Comparison of ENCODE assay signal across 8 mouse cellular contexts in genomic region chr8:124662446-124663111, GRCm38 (mm10). TPM values are rescaled to one million over a fixed set of nuclear protein-coding genes. Genes with fewer than 3 reads are reported as not detected.
DNase-seq lines count a peak whose midpoint lies in the region; ATAC-seq and TF ChIP-seq lines count a peak whose summit lies in the region.

No protein-coding gene starts in this region.

- H3K4me2 ChIP-seq in lung, postnatal 0 days (replicated peaks; ENCODE audit: low read depth, low read length), result peak overlapping the region; percentile 90
- peak overlapping the region; percentile 91 for H3K4me2 ChIP-seq in forebrain, embryonic 16.5 days (ENCODE audit: low read length)
- H3K4me2 ChIP-seq in limb, embryonic 13.5 days (replicated peaks), result peak overlapping the region; percentile 88
- H3K4me2 ChIP-seq in neural tube, embryonic 14.5 days (ENCODE audit: low read depth, low read length), result peak overlapping the region; percentile 73

- no peaks in the 10 kb centered on the region for H3K36me3 ChIP-seq in lung, postnatal 0 days (ENCODE audit: insufficient read depth, low read length)
- peaks cover 2% of the 10 kb centered on the region; the same call in 1 of the 2 replicates for H3K36me3 ChIP-seq in forebrain, embryonic 16.5 days (ENCODE audit: control insufficient read depth, insufficient read depth)
- H3K36me3 ChIP-seq in limb, embryonic 13.5 days, result peaks cover 6% of the 10 kb centered on the region
- H3K36me3 ChIP-seq in neural tube, embryonic 14.5 days (ENCODE audit: control insufficient read depth, insufficient read depth, low read length), result no peaks in the 10 kb centered on the region

- H3K27me3 ChIP-seq in lung, postnatal 0 days (replicated peaks; ENCODE audit: insufficient read depth, low read length), result no peaks in the 10 kb centered on the region
- no peaks in the 10 kb centered on the region for H3K27me3 ChIP-seq in forebrain, embryonic 16.5 days (replicated peaks; ENCODE audit: control insufficient read depth, insufficient read depth, low read length)
- no peaks in the 10 kb centered on the region for H3K27me3 ChIP-seq in limb, embryonic 13.5 days
- no peaks in the 10 kb centered on the region for H3K27me3 ChIP-seq in neural tube, embryonic 14.5 days (ENCODE audit: control insufficient read depth, insufficient read depth, low read length)

- no peak for TF ChIP-seq EP300 in lung, postnatal 0 days (IDR thresholded peaks at IDR 0.05)

- no peak for TF ChIP-seq CTCF in lung, postnatal 0 days (IDR thresholded peaks at IDR 0.05)

- peak; percentile 15 for DNase-seq in lung, postnatal 0 days (ENCODE audit: low spot score)
- no peak for DNase-seq in lung, postnatal 10 days
- DNase-seq in brain, adult 2 months (ENCODE audit: low read depth, low spot score), result peak; percentile 29
- DNase-seq in ovary, postnatal 10 days (ENCODE audit: low spot score), result no peak
- DNase-seq in adrenal gland, postnatal 10 days, result no peak

- peaks cover 27% of the 10 kb centered on the region; the same call in 1 of the 2 replicates for H3K4me1 ChIP-seq in lung, postnatal 0 days (ENCODE audit: insufficient read depth, low read depth, low read length)
- peaks cover 44% of the 10 kb centered on the region for H3K4me1 ChIP-seq in forebrain, embryonic 16.5 days (replicated peaks; ENCODE audit: control insufficient read depth, insufficient read depth, low read length)
- peaks cover 49% of the 10 kb centered on the region for H3K4me1 ChIP-seq in limb, embryonic 13.5 days
- peaks cover 43% of the 10 kb centered on the region for H3K4me1 ChIP-seq in neural tube, embryonic 14.5 days (ENCODE audit: control insufficient read depth, insufficient read depth, low read length)

- WGBS in lung, postnatal 0 days, result under 1% methylated on average over 43 of the region's 49 CpGs
- under 1% methylated on average over 49 of the region's 49 CpGs for WGBS in forebrain, embryonic 16.5 days
- under 1% methylated on average over 49 of the region's 49 CpGs for WGBS in limb, embryonic 13.5 days
- under 1% methylated on average over 40 of the region's 49 CpGs for WGBS in neural tube, embryonic 14.5 days

- peak overlapping the region; percentile 82 for H3K9ac ChIP-seq in lung, postnatal 0 days (replicated peaks; ENCODE audit: low read depth)
- peak overlapping the region; percentile 90 for H3K9ac ChIP-seq in forebrain, embryonic 16.5 days (replicated peaks; ENCODE audit: low read depth, low read length)
- H3K9ac ChIP-seq in limb, embryonic 13.5 days, result peak overlapping the region; percentile 93
- peak overlapping the region; percentile 84 for H3K9ac ChIP-seq in neural tube, embryonic 14.5 days (replicated peaks; ENCODE audit: low read depth, low read length)

- no peaks in the 10 kb centered on the region for H3K9me3 ChIP-seq in lung, postnatal 0 days (ENCODE audit: low read length)
- no peaks in the 10 kb centered on the region for H3K9me3 ChIP-seq in forebrain, embryonic 16.5 days (ENCODE audit: control insufficient read depth, low read length)
- H3K9me3 ChIP-seq in limb, embryonic 13.5 days, result no peaks in the 10 kb centered on the region
- H3K9me3 ChIP-seq in neural tube, embryonic 14.5 days (ENCODE audit: control insufficient read depth, low read length), result no peaks in the 10 kb centered on the region

- ATAC-seq in lung, postnatal 0 days, result peak; percentile 31
- ATAC-seq in forebrain, embryonic 16.5 days, result peak; percentile 48
- peak; percentile 37 for ATAC-seq in limb, embryonic 13.5 days (ENCODE audit: low FRiP score, low read depth)
- peak; percentile 42 for ATAC-seq in neural tube, embryonic 14.5 days (ENCODE audit: low read depth)

- H3K4me3 ChIP-seq in lung, postnatal 0 days (ENCODE audit: low read depth, low read length), result peak overlapping the region; percentile 84
- H3K4me3 ChIP-seq in forebrain, embryonic 16.5 days (replicated peaks; ENCODE audit: low read length), result peak overlapping the region; percentile 87
- H3K4me3 ChIP-seq in limb, embryonic 13.5 days, result peak overlapping the region; percentile 93
- H3K4me3 ChIP-seq in neural tube, embryonic 14.5 days (ENCODE audit: low read depth, low read length), result peak overlapping the region; percentile 88

- H3K27ac ChIP-seq in lung, postnatal 0 days (ENCODE audit: low read length), result peak overlapping the region; percentile 86
- peak overlapping the region; percentile 89 for H3K27ac ChIP-seq in forebrain, embryonic 16.5 days (ENCODE audit: low read length)
- H3K27ac ChIP-seq in limb, embryonic 13.5 days, result peak overlapping the region; percentile 86
- peak overlapping the region; percentile 88 for H3K27ac ChIP-seq in neural tube, embryonic 14.5 days (ENCODE audit: low read depth, low read length)

RNA-seq across cellular contexts. Expression of gene 2310022B05Rik, which starts 0.6 kb away (rescaled TPM):
- 25.2 and 26.0 TPM in 2 replicates for polyA plus RNA-seq in lung, postnatal 0 days (2015; fragmentation: Nextera tagmentation; extraction: Ambion mirVana)
- polyA plus RNA-seq in forebrain, embryonic 16.5 days (2015; fragmentation: Nextera tagmentation; extraction: Ambion mirVana), result 26.0 and 29.4 TPM in 2 replicates
- polyA plus RNA-seq in limb, embryonic 13.5 days (2015; fragmentation: Nextera tagmentation; extraction: Ambion mirVana), result 26.7 and 30.2 TPM in 2 replicates
- polyA plus RNA-seq in neural tube, embryonic 14.5 days (2014; fragmentation: Nextera tagmentation; extraction: Ambion mirVana), result 21.9 and 25.2 TPM in 2 replicates
- 10 to 100 TPM; 42.5 to 43.2 TPM for total RNA-seq in adrenal gland, postnatal 10 days (2021)

RNA-seq across cellular contexts. Expression of gene Ttc13, which starts 59.2 kb away (rescaled TPM):
- polyA plus RNA-seq in lung, postnatal 0 days (2015; fragmentation: Nextera tagmentation; extraction: Ambion mirVana), result 24.0 and 30.7 TPM in 2 replicates
- 60.0 and 62.6 TPM in 2 replicates for polyA plus RNA-seq in forebrain, embryonic 16.5 days (2015; fragmentation: Nextera tagmentation; extraction: Ambion mirVana)
- 40.3 and 44.3 TPM in 2 replicates for polyA plus RNA-seq in limb, embryonic 13.5 days (2015; fragmentation: Nextera tagmentation; extraction: Ambion mirVana)
- 70.9 and 73.9 TPM in 2 replicates for polyA plus RNA-seq in neural tube, embryonic 14.5 days (2014; fragmentation: Nextera tagmentation; extraction: Ambion mirVana)
- total RNA-seq in adrenal gland, postnatal 10 days (2021), result 10 to 100 TPM; 41.8 to 47.1 TPM

RNA-seq across cellular contexts. Expression of gene Arv1, which starts 59.4 kb away (rescaled TPM):
- polyA plus RNA-seq in lung, postnatal 0 days (2015; fragmentation: Nextera tagmentation; extraction: Ambion mirVana), result 14.6 and 15.0 TPM in 2 replicates
- 26.9 and 33.5 TPM in 2 replicates for polyA plus RNA-seq in forebrain, embryonic 16.5 days (2015; fragmentation: Nextera tagmentation; extraction: Ambion mirVana)
- 26.0 and 26.6 TPM in 2 replicates for polyA plus RNA-seq in limb, embryonic 13.5 days (2015; fragmentation: Nextera tagmentation; extraction: Ambion mirVana)
- 38.0 and 39.3 TPM in 2 replicates for polyA plus RNA-seq in neural tube, embryonic 14.5 days (2014; fragmentation: Nextera tagmentation; extraction: Ambion mirVana)
- total RNA-seq in adrenal gland, postnatal 10 days (2021), result 10 to 100 TPM in 1 of 2 experiments, 1 to 10 TPM in 1; 8.4 to 13.4 TPM

Comparison
In these comparisons a context has a peak if more than half of its experiments do, and no peak if none do; other contexts are left out.
1. DNase-seq: peak in lung, postnatal 0 days (single experiment) and brain, adult 2 months (single experiment); none in lung, postnatal 10 days (single experiment), ovary, postnatal 10 days (single experiment) and adrenal gland, postnatal 10 days (single experiment).
2. Peak in every context shown above with its lines, with median percentiles within 50 percentile points of each other: ATAC-seq, H3K27ac ChIP-seq, H3K4me2 ChIP-seq, H3K4me3 ChIP-seq and H3K9ac ChIP-seq.